Mouse (Mus musculus) cerebellum, adult (tissue): ENCODE results near the gene Abcc8.

Source experiments
- ATAC-seq: cut with Nextera tagmentation; 2 replicates; pipeline ENCODE4 v1.9.2; 2017; ENCODE audit warnings: mild to moderate bottlenecking, moderate library complexity, mixed read lengths; ENCODE audit not compliant: insufficient number of reproducible peaks, low FRiP score, low TSS enrichment

Abcc8 gene

DNA sequence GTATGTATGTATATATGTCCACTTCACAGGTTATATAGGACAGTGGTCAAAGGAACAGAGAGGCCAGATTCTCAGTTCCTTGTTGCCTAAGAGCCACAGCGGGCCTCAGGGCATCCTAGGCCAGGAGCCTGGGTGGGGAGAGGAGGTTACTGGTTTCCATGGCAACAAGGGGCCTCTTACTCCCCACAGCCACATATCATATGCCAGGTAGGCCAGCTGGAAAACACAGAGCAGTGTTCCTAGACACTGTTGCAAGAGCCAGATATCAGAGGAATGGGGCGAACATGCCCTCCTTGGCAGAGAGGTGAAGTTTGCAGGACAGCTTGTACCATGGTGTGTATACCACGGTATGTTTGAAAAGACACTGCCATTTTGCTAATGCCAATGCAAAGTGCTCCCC, 66.4 kb downstream of the Abcc8 start:
- peak; percentile 51; the same call in 1 of the 2 replicates for ATAC-seq

DNA sequence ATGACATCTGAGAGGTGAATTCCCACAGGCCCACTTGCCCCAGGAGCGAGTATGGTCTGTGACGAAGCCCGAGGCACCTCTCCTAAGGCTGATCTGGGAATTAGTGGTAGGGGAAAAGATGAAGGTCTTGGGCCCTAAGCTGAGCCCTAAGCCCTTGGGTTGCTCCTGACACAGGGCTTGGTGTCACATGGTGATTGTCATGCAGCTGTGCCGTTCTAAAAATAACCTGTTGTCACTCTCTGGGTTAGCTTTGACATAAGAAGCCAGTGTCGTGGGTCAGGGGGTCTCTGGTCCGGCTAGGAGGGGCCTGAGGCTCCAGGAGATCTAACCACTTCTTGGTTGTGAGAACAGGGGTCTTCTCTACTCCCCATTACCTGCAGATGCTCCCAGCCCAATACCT, 67.9 kb downstream of the Abcc8 start:
- no peak for ATAC-seq

GRCm38 (mm10) chr7:46111212-46111817, 68.5 kb downstream of the Abcc8 start:
- no peak for ATAC-seq

- no peak for ATAC-seq
These were observed 69.8 kb downstream of the Abcc8 start for GRCm38 (mm10) chr7:46110079-46110478.

- no peak for ATAC-seq
These were observed 74.3 kb downstream of the Abcc8 start for GRCm38 (mm10) chr7:46105484-46105883.

DNA sequence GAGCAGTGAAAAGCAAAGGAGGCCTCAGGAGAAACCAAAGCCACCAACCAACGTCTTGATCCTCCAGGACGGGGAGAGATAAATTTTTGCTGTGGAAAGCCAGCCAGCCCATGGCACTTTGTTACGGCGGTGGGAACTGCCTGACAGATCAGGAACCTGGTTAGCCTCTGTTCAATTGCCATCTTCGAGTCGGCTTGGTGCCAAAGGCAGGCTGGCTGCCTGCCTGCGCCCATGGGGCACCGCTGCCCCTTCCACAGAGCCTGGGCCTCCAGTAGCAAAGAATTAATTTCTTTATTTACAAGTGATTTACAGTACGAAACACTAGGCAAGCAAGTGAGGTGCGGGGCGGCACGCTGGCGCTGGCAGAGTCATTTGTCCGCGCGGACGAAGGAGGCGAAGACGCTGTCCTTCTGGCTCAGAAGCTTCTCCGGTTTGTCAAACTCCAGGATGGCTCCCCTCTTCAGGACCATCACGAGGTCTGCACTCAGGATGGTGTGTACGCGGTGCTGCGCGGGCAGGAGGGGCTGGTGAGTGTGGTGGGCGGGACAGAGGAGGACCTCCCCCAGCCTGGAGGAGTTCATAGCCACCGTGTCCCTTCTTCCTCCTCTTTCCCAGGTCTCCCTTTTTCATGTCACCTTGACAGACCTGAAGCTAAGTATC, 75.4 kb downstream of the Abcc8 start:
- ATAC-seq, result no peak

- no peak for ATAC-seq
These were observed 76.1 kb downstream of the Abcc8 start for GRCm38 (mm10) chr7:46103771-46104170.

- no peak for ATAC-seq
These were observed 76.7 kb downstream of the Abcc8 start for GRCm38 (mm10) chr7:46103075-46103591.

GRCm38 (mm10) chr7:46100563-46100962, 79.3 kb downstream of the Abcc8 start, which contains the start of gene Kcnj11:
Gene Kcnj11, minus strand, starts transcription at chr7:46100764.
- peak; percentile 50; the same call in 1 of the 2 replicates for ATAC-seq

DNA sequence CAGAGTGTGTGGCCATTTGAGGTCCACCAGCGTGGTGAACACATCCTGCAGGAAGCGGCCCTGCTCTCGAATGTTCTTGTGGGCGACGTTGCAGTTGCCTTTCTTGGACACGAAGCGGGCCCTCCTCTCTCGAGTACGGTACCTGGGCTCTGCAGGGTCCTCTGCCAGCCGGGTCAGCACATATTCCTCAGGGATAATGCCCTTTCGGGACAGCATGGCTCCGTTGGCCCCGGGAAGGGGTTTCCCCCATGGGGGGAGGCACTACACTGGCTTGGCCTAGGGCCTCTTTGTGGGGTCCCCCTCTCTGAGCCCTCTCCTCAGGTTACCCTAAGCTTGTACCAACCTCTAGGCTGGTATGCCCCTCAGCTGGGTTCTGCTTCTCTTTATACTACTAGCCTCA, 80.2 kb downstream of the Abcc8 start:
- ATAC-seq, result no peak

GRCm38 (mm10) chr7:46098919-46099286, 80.9 kb downstream of the Abcc8 start:
- no peak for ATAC-seq

DNA sequence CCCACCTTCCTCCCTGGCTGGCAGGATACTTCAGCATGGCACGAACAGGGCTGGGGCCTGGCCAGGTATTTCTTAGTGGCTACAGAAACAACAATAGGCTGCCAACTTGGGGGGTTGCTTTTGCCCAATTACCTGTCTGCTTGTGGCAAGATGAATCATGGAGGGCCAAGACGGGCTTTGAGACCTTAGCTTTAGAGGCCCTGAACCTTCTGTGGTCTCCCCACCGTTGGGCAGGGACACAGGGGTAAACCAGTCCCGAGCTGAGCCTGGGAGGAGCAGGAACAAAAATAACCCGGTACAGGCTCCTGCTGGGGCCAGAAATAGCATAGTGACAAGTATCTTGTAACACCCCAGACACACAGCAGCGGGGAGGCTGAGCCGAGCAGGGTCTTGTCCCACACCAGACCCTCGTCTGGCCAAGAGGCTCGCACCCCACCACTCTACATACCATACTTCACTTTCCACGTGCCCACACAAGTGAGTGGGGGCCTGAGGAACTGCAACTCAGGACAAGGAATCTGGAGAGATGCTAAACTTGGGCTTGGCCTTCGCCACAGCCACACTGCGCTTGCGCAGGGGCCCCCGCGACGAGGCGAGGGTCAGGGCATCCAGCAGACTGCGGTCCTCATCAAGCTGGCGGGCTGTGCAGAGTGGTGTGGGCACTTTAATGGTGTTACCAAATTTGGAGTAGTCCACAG, 81.5 kb downstream of the Abcc8 start:
- ATAC-seq, result no peak

DNA sequence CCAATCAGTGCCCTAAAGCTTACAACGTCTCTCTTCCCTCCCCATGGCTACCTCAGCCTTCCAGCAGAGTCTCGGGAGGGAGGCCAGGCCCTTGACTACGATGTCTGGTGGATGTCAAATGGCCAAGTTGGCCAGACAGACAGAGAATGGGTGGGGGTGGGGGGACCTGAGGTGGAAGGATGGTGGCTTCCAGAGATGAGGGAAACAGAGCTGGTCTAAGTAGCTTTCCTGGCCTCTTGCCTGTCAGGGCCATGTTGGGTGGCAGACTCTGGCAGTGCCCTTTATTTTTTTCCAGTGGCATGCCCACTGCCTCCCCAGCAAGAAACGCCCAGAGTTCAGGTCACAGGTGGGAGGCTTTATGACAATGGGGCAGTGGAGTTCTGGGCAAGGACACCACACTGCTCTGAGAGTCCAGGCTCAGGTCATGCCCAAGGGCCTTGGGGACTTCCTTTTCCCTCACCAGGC, 82.5 kb downstream of the Abcc8 start:
- no peak for ATAC-seq

GRCm38 (mm10) chr7:46096136-46096535, 83.7 kb downstream of the Abcc8 start:
- peak; percentile 49 for ATAC-seq

- ATAC-seq, result no peak
These were observed 87.0 kb downstream of the Abcc8 start for GRCm38 (mm10) chr7:46092803-46093202.

DNA sequence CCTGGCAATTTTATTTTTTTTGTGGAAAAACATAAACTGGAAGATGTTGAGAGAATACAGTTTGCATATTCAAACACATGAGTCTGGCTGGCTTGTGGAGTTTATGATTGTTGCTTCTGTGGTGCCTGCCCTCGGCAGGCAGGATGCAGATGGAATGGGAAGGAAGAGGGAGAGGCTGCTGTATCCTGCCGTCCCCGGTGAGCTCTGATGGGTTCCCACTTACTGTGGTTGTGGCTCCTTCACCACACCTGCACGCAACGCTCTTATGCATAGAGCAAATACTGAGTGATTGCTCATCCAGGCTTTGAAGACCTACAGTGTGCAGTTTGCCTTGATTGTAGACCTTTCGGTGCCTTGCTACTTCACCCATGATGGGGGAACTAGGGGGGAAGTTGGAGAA, 91.6 kb downstream of the Abcc8 start:
- ATAC-seq, result no peak

DNA sequence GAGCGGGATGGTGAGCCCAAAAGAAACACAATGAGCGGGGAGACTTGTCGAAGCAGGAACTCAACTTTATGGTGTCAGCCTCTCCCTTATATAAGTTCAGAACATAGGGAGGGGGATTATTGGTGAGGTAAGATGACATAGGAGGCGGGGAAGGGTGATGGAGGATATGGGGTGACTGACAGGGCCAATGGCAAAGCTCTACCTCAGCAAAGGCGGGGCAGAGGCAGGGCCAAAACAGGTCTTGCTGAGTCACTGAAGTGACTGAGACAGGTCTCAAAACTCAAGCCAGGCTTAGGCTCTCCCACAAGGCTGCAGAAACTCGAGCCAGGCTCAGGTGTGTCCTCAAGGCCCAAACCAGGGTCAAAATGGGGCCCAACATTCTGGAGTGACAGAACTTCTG, 93.5 kb downstream of the Abcc8 start:
- no peak for ATAC-seq

- ATAC-seq, result no peak
These were observed 94.9 kb downstream of the Abcc8 start for GRCm38 (mm10) chr7:46084839-46085513.

- ATAC-seq, result no peak
These were observed 95.8 kb downstream of the Abcc8 start for GRCm38 (mm10) chr7:46084024-46084423.

- no peak for ATAC-seq
These were observed 102.2 kb downstream of the Abcc8 start for GRCm38 (mm10) chr7:46077675-46078074.

- no peak for ATAC-seq
These were observed 103.0 kb downstream of the Abcc8 start for GRCm38 (mm10) chr7:46076844-46077243.
